In genomic region chr13:25401936-25402504, GRCm38 (mm10) we compare ENCODE assay signal across 12 mouse cellular contexts.
A peak's percentile ranks its signal among the peaks of the same experiment; 100 is the strongest.
DNase-seq lines count a peak whose midpoint lies in the region; ATAC-seq and TF ChIP-seq lines count a peak whose summit lies in the region.
"Had no signal": no experiment of that assay in that cellular context is flagged by ENCODE, and none has a peak within 500 bp of the region (broad histone marks: within the 10 kb centered on the region; RNA-seq: fewer than 3 reads in every experiment).

No protein-coding gene starts in this region.

- no peaks in the 10 kb centered on the region for H3K27me3 ChIP-seq in embryonic facial prominence, embryonic 10.5 days (replicated peaks; ENCODE audit: low read depth, poor library complexity, severe bottlenecking)
- H3K27me3 ChIP-seq in hindbrain, embryonic 15.5 days = no peaks in the 10 kb centered on the region
- H3K27me3 ChIP-seq in neural tube, embryonic 13.5 days = no peaks in the 10 kb centered on the region
- H3K27me3 ChIP-seq in liver, embryonic 12.5 days (replicated peaks) = no peaks in the 10 kb centered on the region
- H3K27me3 ChIP-seq: heart, embryonic 13.5 days had no signal

- WGBS in embryonic facial prominence, embryonic 10.5 days = 61% methylated on average over 9 of the region's 9 CpGs
- 30% methylated on average over 9 of the region's 9 CpGs for WGBS in hindbrain, embryonic 15.5 days
- 26% methylated on average over 9 of the region's 9 CpGs for WGBS in neural tube, embryonic 13.5 days
- 59% methylated on average over 9 of the region's 9 CpGs for WGBS in liver, embryonic 12.5 days (ENCODE audit: insufficient replicate concordance)

- no peak overlapping the region for H3K9ac ChIP-seq in hindbrain, embryonic 15.5 days
- H3K9ac ChIP-seq in neural tube, embryonic 13.5 days = no peak overlapping the region
- no peak overlapping the region for H3K9ac ChIP-seq in liver, embryonic 12.5 days
- H3K9ac ChIP-seq: heart, embryonic 13.5 days had no signal

- H3K27ac ChIP-seq in layer of hippocampus, adult 2 months = no peak overlapping the region
- 0 out of 2 replicates have a peak overlapping the region, but pooled peaks have one; percentile 19 for H3K27ac ChIP-seq in embryonic facial prominence, embryonic 10.5 days (replicated peaks)
- peak overlapping the region; percentile 51; the same call in 1 of the 2 replicates for H3K27ac ChIP-seq in hindbrain, embryonic 15.5 days (replicated peaks)
- peak overlapping the region; percentile 61 for H3K27ac ChIP-seq in neural tube, embryonic 13.5 days (replicated peaks)
- no peak overlapping the region for H3K27ac ChIP-seq in liver, embryonic 12.5 days
- H3K27ac ChIP-seq: heart, embryonic 13.5 days had no signal

- no peak overlapping the region for H3K4me2 ChIP-seq in hindbrain, embryonic 15.5 days
- H3K4me2 ChIP-seq in neural tube, embryonic 13.5 days = no peak overlapping the region
- H3K4me2 ChIP-seq in liver, embryonic 12.5 days = no peak overlapping the region
- H3K4me2 ChIP-seq: heart, embryonic 13.5 days had no signal

- ATAC-seq in hindbrain, embryonic 15.5 days (ENCODE audit: low FRiP score, low read depth) = peak; percentile 71
- ATAC-seq in neural tube, embryonic 13.5 days (ENCODE audit: low read depth) = peak; percentile 68; the same call in 1 of the 2 replicates
- no peak for ATAC-seq in liver, embryonic 12.5 days
- no peak for ATAC-seq in megakaryocyte, adult 5-6 weeks (ENCODE audit: poor library complexity, severe bottlenecking)

- no peaks in the 10 kb centered on the region for H3K36me3 ChIP-seq in embryonic facial prominence, embryonic 10.5 days (replicated peaks)
- no peaks in the 10 kb centered on the region for H3K36me3 ChIP-seq in hindbrain, embryonic 15.5 days
- H3K36me3 ChIP-seq in neural tube, embryonic 13.5 days = no peaks in the 10 kb centered on the region
- no peaks in the 10 kb centered on the region for H3K36me3 ChIP-seq in liver, embryonic 12.5 days
- H3K36me3 ChIP-seq: heart, embryonic 13.5 days had no signal

- H3K4me3 ChIP-seq in layer of hippocampus, adult 2 months = no peak overlapping the region
- H3K4me3 ChIP-seq in embryonic facial prominence, embryonic 10.5 days = no peak overlapping the region
- H3K4me3 ChIP-seq in hindbrain, embryonic 15.5 days = no peak overlapping the region
- H3K4me3 ChIP-seq in neural tube, embryonic 13.5 days = no peak overlapping the region
- no peak overlapping the region for H3K4me3 ChIP-seq in liver, embryonic 12.5 days
- H3K4me3 ChIP-seq: heart, embryonic 13.5 days had no signal

- peak; percentile 58 for TF ChIP-seq CTCF in layer of hippocampus, adult 2 months (conservative IDR thresholded peaks at IDR 0.05)

- H3K4me1 ChIP-seq in embryonic facial prominence, embryonic 10.5 days = peaks cover 22% of the 10 kb centered on the region
- H3K4me1 ChIP-seq in hindbrain, embryonic 15.5 days (replicated peaks) = peaks cover 26% of the 10 kb centered on the region
- peaks cover 22% of the 10 kb centered on the region for H3K4me1 ChIP-seq in neural tube, embryonic 13.5 days (replicated peaks)
- H3K4me1 ChIP-seq in liver, embryonic 12.5 days = no peaks in the 10 kb centered on the region

- DNase-seq in layer of hippocampus, adult 2 months (ENCODE audit: low spot score in 2 of 2) = no peak
- DNase-seq in layer of hippocampus, adult 9-11 months = no peak
- peak; percentile 25 for DNase-seq in embryonic facial prominence, embryonic 10.5 days (ENCODE audit: low spot score)
- no peak for DNase-seq in gastrocnemius, adult 18-20 months (ENCODE audit: low spot score)
- DNase-seq: cerebellum, adult 2 months; left cerebral cortex, postnatal 4 days; lung, postnatal 4 days had no signal

- no peaks in the 10 kb centered on the region for H3K9me3 ChIP-seq in embryonic facial prominence, embryonic 10.5 days
- no peaks in the 10 kb centered on the region for H3K9me3 ChIP-seq in hindbrain, embryonic 15.5 days
- H3K9me3 ChIP-seq in neural tube, embryonic 13.5 days = no peaks in the 10 kb centered on the region
- H3K9me3 ChIP-seq in liver, embryonic 12.5 days (replicated peaks) = no peaks in the 10 kb centered on the region
- H3K9me3 ChIP-seq: heart, embryonic 13.5 days had no signal

Comparison
In these comparisons a context has a peak if more than half of its experiments do, and no peak if none do; other contexts are left out.
1. H3K27ac ChIP-seq: peak in embryonic facial prominence, embryonic 10.5 days (single experiment), hindbrain, embryonic 15.5 days (single experiment) and neural tube, embryonic 13.5 days (single experiment); none in layer of hippocampus, adult 2 months (single experiment) and liver, embryonic 12.5 days (single experiment).
2. ATAC-seq: peak in hindbrain, embryonic 15.5 days (single experiment) and neural tube, embryonic 13.5 days (single experiment); none in liver, embryonic 12.5 days (single experiment) and megakaryocyte, adult 5-6 weeks (single experiment).